8 mouse cellular contexts compared by ENCODE assay signal in the genomic region with DNA sequence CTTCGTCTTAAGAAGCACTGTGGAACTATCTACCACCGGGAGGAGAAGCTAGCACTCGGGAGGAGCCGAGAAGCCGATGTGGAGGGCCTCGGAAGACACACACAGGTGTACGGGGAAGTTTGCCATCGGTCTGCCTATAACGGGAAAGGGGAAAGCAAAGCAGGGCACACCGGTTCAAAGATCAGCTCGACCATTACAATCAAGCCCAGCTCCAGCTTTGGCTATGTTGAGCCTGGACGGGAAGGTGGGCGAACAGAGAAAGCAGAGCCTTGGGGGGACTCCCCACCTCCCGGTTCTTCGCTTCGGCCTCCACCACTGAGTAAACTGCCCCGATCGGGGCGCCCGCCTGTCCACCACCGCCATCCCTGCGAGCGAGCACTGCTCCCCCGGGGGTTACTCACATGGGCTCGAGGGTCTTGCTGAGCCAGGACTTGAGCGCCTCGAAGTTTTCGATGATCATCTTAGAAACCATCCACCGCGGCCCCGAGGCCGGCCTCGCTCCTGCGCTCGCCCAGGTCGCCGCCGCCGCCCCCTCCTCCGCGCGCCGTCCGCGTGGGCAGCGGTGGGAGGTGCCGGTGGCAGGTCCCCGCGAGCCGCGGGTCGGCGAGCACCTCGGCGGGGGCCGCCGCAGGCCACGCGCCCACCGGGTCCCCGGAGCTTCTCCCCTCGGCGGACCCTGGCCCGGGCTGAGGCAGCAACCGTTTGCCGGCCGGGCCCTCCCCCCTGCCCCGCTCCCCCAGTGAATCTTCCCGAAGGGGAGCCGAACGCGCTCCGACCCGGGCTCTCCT. TPM values are rescaled to one million over a fixed set of nuclear protein-coding genes. Genes with fewer than 3 reads are reported as not detected.
DNase-seq lines count a peak whose midpoint lies in the region; ATAC-seq and TF ChIP-seq lines count a peak whose summit lies in the region.

No protein-coding gene starts in this region.

- H3K4me3 ChIP-seq in heart, embryonic 14.5 days (ENCODE audit: control insufficient read depth in 1 of 2, insufficient read depth in 1 of 2, low read depth in 1 of 2, low read length in 2 of 2): peak overlapping the region; percentile 98
- peak overlapping the region; percentile 99 for H3K4me3 ChIP-seq in lung, postnatal 0 days (ENCODE audit: low read depth, low read length)

- H3K27me3 ChIP-seq in heart, embryonic 14.5 days (ENCODE audit: control insufficient read depth, insufficient read depth, low read length): no peaks in the 10 kb centered on the region
- H3K27me3 ChIP-seq in lung, postnatal 0 days (replicated peaks; ENCODE audit: insufficient read depth, low read length): no peaks in the 10 kb centered on the region

- peak overlapping the region; percentile 88 to 89 for H3K27ac ChIP-seq in heart, embryonic 14.5 days (replicated peaks in 1 of 2; ENCODE audit: control insufficient read depth in 1 of 2, insufficient read depth in 1 of 2, low read depth in 2 of 2, low read length in 2 of 2)
- peak overlapping the region; percentile 87 for H3K27ac ChIP-seq in lung, postnatal 0 days (ENCODE audit: low read length)

- peaks cover 0 to 26% of the 10 kb centered on the region in 2 experiments; a peak in 3 of 4 replicates for H3K4me1 ChIP-seq in heart, embryonic 14.5 days (ENCODE audit: control insufficient read depth in 2 of 2, insufficient read depth in 2 of 2, low read length in 2 of 2)
- H3K4me1 ChIP-seq in lung, postnatal 0 days (ENCODE audit: insufficient read depth, low read depth, low read length): peaks cover 16% of the 10 kb centered on the region; the same call in 1 of the 2 replicates

- no peak for TF ChIP-seq EP300 in lung, postnatal 0 days (IDR thresholded peaks at IDR 0.05)

- WGBS in heart, embryonic 14.5 days: under 1% methylated on average over 62 of the region's 74 CpGs
- under 1% methylated on average over 57 of the region's 74 CpGs for WGBS in lung, postnatal 0 days

- peak overlapping the region; percentile 99 for H3K9ac ChIP-seq in heart, embryonic 14.5 days (ENCODE audit: low read length)
- peak overlapping the region; percentile 99 for H3K9ac ChIP-seq in lung, postnatal 0 days (replicated peaks; ENCODE audit: low read depth)

- no peak for TF ChIP-seq CTCF in lung, postnatal 0 days (IDR thresholded peaks at IDR 0.05)

- H3K36me3 ChIP-seq in heart, embryonic 14.5 days (ENCODE audit: control insufficient read depth, insufficient read depth, low read length): no peaks in the 10 kb centered on the region
- no peaks in the 10 kb centered on the region for H3K36me3 ChIP-seq in lung, postnatal 0 days (ENCODE audit: insufficient read depth, low read length)

- H3K9me3 ChIP-seq in heart, embryonic 14.5 days (ENCODE audit: control insufficient read depth, low read length): no peaks in the 10 kb centered on the region
- H3K9me3 ChIP-seq in lung, postnatal 0 days (ENCODE audit: low read length): no peaks in the 10 kb centered on the region

- peak overlapping the region; percentile 96 for H3K4me2 ChIP-seq in heart, embryonic 14.5 days (ENCODE audit: low read length)
- peak overlapping the region; percentile 81 for H3K4me2 ChIP-seq in lung, postnatal 0 days (replicated peaks; ENCODE audit: low read depth, low read length)

- ATAC-seq in CD4-positive, CD25-positive, alpha-beta regulatory T cell, adult 4 months: peak; percentile 54
- ATAC-seq in heart, embryonic 14.5 days (ENCODE audit: insufficient number of reproducible peaks, insufficient read depth, low FRiP score, low read depth): peak; percentile 55
- peak; percentile 70 for ATAC-seq in lung, postnatal 0 days

- peak; percentile 42 for DNase-seq in adrenal gland, postnatal 25 days
- DNase-seq in adrenal gland, adult (ENCODE audit: inconsistent age in 2 of 2, low spot score in 1 of 2): no peak
- DNase-seq in embryo, embryonic 10.5 days (ENCODE audit: low spot score): peak; percentile 41
- peak; percentile 48 to 63 for DNase-seq in kidney, postnatal 25 days
- DNase-seq in lung, postnatal 0 days (ENCODE audit: low spot score): peak; percentile 29
- DNase-seq in right cerebral cortex, postnatal 10 days (ENCODE audit: low spot score in 2 of 2): peak; percentile 41 to 44

RNA-seq across cellular contexts. Expression of gene Rbm26, which starts 0.6 kb away (rescaled TPM):
- 49.8 and 54.3 TPM in 2 replicates for total RNA-seq in adrenal gland, postnatal 25 days (2021)
- polyA plus RNA-seq in CD4-positive, CD25-positive, alpha-beta regulatory T cell, adult 4 months (2017; shearing (Covaris generic)): 10 to 100 TPM; 38.5 to 46.9 TPM
- 23.1 and 25.9 TPM in 2 replicates for polyA plus RNA-seq in heart, embryonic 14.5 days (2014; fragmentation: Nextera tagmentation; extraction: Ambion mirVana)
- polyA plus RNA-seq in lung, postnatal 0 days (2015; fragmentation: Nextera tagmentation; extraction: Ambion mirVana): 22.8 and 24.1 TPM in 2 replicates

Comparison
In these comparisons a context has a peak if more than half of its experiments do, and no peak if none do; other contexts are left out.
1. DNase-seq: peak in adrenal gland, postnatal 25 days (single experiment), embryo, embryonic 10.5 days (single experiment), kidney, postnatal 25 days (2 of 2), lung, postnatal 0 days (single experiment) and right cerebral cortex, postnatal 10 days (2 of 2); none in adrenal gland, adult (0 of 2).
2. Peak in every context shown above with its lines, with median percentiles within 50 percentile points of each other: ATAC-seq.